Comparison of ENCODE assay signal across 24 mouse cellular contexts in the genomic region with DNA sequence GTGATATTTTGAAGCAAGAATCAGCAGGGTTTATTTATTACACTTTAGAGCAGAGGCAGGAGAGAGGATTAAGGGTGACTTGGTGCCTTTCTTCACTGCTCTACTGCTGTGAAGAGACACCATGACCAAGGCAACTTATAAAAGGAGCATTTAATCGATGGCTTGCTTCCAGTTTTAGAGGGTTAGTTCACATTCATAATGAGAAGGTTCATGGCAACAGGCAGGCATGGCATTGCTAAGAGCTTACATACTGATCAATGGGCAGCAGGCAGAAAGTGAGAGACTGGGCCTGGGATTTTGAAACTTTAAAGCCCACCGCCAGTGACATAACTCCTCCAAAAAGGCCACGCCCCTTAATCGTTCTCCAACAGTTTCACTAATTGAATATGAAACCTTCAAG.
DNase-seq lines count a peak whose midpoint lies in the region; ATAC-seq and TF ChIP-seq lines count a peak whose summit lies in the region.
"Had no signal": no experiment of that assay in that cellular context is flagged by ENCODE, and none has a peak within 500 bp of the region (broad histone marks: within the 10 kb centered on the region; RNA-seq: fewer than 3 reads in every experiment).

No protein-coding gene starts in this region.

- no peaks in the 10 kb centered on the region for H3K9me3 ChIP-seq in forebrain, embryonic 13.5 days (replicated peaks)
- H3K9me3 ChIP-seq in forebrain, embryonic 10.5 days = no peaks in the 10 kb centered on the region
- H3K9me3 ChIP-seq in hindbrain, embryonic 14.5 days (ENCODE audit: control insufficient read depth, low read length) = no peaks in the 10 kb centered on the region
- H3K9me3 ChIP-seq in hindbrain, embryonic 12.5 days (replicated peaks) = no peaks in the 10 kb centered on the region
- no peaks in the 10 kb centered on the region for H3K9me3 ChIP-seq in embryonic facial prominence, embryonic 10.5 days
- H3K9me3 ChIP-seq: heart, embryonic 12.5 days; limb, embryonic 12.5 days; liver, embryonic 15.5 days; lung, embryonic 15.5 days; midbrain, embryonic 12.5 days; neural tube, embryonic 12.5 days had no signal

- no peak overlapping the region for H3K27ac ChIP-seq in forebrain, embryonic 13.5 days
- H3K27ac ChIP-seq in forebrain, embryonic 10.5 days = no peak overlapping the region
- H3K27ac ChIP-seq in hindbrain, embryonic 14.5 days = no peak overlapping the region
- no peak overlapping the region for H3K27ac ChIP-seq in hindbrain, embryonic 12.5 days
- peak overlapping the region; percentile 86 for H3K27ac ChIP-seq in thymus, adult 2 months (ENCODE audit: control insufficient read depth, insufficient read depth, low read length)
- no peak overlapping the region for H3K27ac ChIP-seq in embryonic facial prominence, embryonic 10.5 days (replicated peaks)
- H3K27ac ChIP-seq: heart, adult 2 months; left cerebral cortex, adult 2 months; limb, embryonic 12.5 days; liver, embryonic 15.5 days; lung, embryonic 15.5 days; midbrain, embryonic 12.5 days; neural tube, embryonic 12.5 days had no signal

- ATAC-seq in forebrain, embryonic 13.5 days = 0 out of 2 replicates have a peak, but pooled peaks have one; percentile 33
- ATAC-seq in hindbrain, embryonic 14.5 days (ENCODE audit: low FRiP score) = peak; percentile 31; the same call in 1 of the 2 replicates
- no peak for ATAC-seq in hindbrain, embryonic 12.5 days (ENCODE audit: low FRiP score)

- no peak for TF ChIP-seq CTCF in thymus, adult 2 months (IDR thresholded peaks at IDR 0.05; ENCODE audit: borderline replicate concordance, control insufficient read depth, extremely low read depth, insufficient read depth, low read length, poor library complexity)

- TF ChIP-seq POLR2A in thymus, adult 2 months (IDR thresholded peaks at IDR 0.05; ENCODE audit: control insufficient read depth, extremely low read depth, insufficient read depth, low read length, poor library complexity) = no peak

- no peaks in the 10 kb centered on the region for H3K27me3 ChIP-seq in forebrain, embryonic 13.5 days
- no peaks in the 10 kb centered on the region for H3K27me3 ChIP-seq in forebrain, embryonic 10.5 days (ENCODE audit: poor library complexity, severe bottlenecking)
- no peaks in the 10 kb centered on the region for H3K27me3 ChIP-seq in hindbrain, embryonic 14.5 days (ENCODE audit: control insufficient read depth, insufficient read depth, low read length)
- no peaks in the 10 kb centered on the region for H3K27me3 ChIP-seq in hindbrain, embryonic 12.5 days
- H3K27me3 ChIP-seq in thymus, adult 2 months (ENCODE audit: control insufficient read depth, insufficient read depth, low read length) = no peaks in the 10 kb centered on the region
- H3K27me3 ChIP-seq in embryonic facial prominence, embryonic 10.5 days (replicated peaks; ENCODE audit: low read depth, poor library complexity, severe bottlenecking) = no peaks in the 10 kb centered on the region
- H3K27me3 ChIP-seq: CH12.LX; heart, embryonic 12.5 days; limb, embryonic 12.5 days; liver, embryonic 15.5 days; lung, embryonic 15.5 days; midbrain, embryonic 12.5 days; neural tube, embryonic 12.5 days had no signal

- no peak for DNase-seq in forebrain, embryonic 10.5 days (ENCODE audit: extremely low spot score, low spot score)
- DNase-seq in hindbrain, embryonic 14.5 days (ENCODE audit: low spot score) = no peak
- no peak for DNase-seq in thymus, adult 2 months
- no peak for DNase-seq in thymus, postnatal 25 days
- peak; percentile 11 for DNase-seq in retina, embryonic 14.5 days (ENCODE audit: low spot score)
- no peak for DNase-seq in embryonic facial prominence, embryonic 10.5 days (ENCODE audit: low spot score)
- DNase-seq: adrenal gland, adult 8-10 months; cerebellum, adult 8-10 months; cerebellum, postnatal 25 days; heart, adult 2 months; heart, postnatal 4 days; kidney, adult 11 months; kidney, postnatal 14 days had no signal

- 67% methylated on average over 4 of the region's 4 CpGs for WGBS in forebrain, embryonic 13.5 days
- WGBS in forebrain, embryonic 10.5 days = 89% methylated on average over 4 of the region's 4 CpGs
- WGBS in hindbrain, embryonic 14.5 days = 77% methylated on average over 4 of the region's 4 CpGs
- WGBS in hindbrain, embryonic 12.5 days = 83% methylated on average over 4 of the region's 4 CpGs
- WGBS in thymus, adult 2 months = 96% methylated on average over 4 of the region's 4 CpGs
- 88% methylated on average over 4 of the region's 4 CpGs for WGBS in embryonic facial prominence, embryonic 10.5 days

- no peaks in the 10 kb centered on the region for H3K36me3 ChIP-seq in forebrain, embryonic 13.5 days (ENCODE audit: poor library complexity, severe bottlenecking)
- no peaks in the 10 kb centered on the region for H3K36me3 ChIP-seq in forebrain, embryonic 10.5 days (replicated peaks)
- no peaks in the 10 kb centered on the region for H3K36me3 ChIP-seq in hindbrain, embryonic 14.5 days (replicated peaks; ENCODE audit: control insufficient read depth, insufficient read depth)
- H3K36me3 ChIP-seq in hindbrain, embryonic 12.5 days = no peaks in the 10 kb centered on the region
- H3K36me3 ChIP-seq in thymus, adult 2 months (ENCODE audit: control insufficient read depth, insufficient read depth, low read length) = no peaks in the 10 kb centered on the region
- H3K36me3 ChIP-seq in embryonic facial prominence, embryonic 10.5 days (replicated peaks) = no peaks in the 10 kb centered on the region
- H3K36me3 ChIP-seq: heart, embryonic 12.5 days; limb, embryonic 12.5 days; liver, embryonic 15.5 days; lung, embryonic 15.5 days; midbrain, embryonic 12.5 days; neural tube, embryonic 12.5 days had no signal

- H3K4me2 ChIP-seq in forebrain, embryonic 13.5 days = no peak overlapping the region
- no peak overlapping the region for H3K4me2 ChIP-seq in hindbrain, embryonic 14.5 days (replicated peaks)
- no peak overlapping the region for H3K4me2 ChIP-seq in hindbrain, embryonic 12.5 days (replicated peaks)
- H3K4me2 ChIP-seq: heart, embryonic 12.5 days; limb, embryonic 12.5 days; liver, embryonic 15.5 days; lung, embryonic 15.5 days; midbrain, embryonic 12.5 days; neural tube, embryonic 12.5 days had no signal

- H3K9ac ChIP-seq in forebrain, embryonic 13.5 days = no peak overlapping the region
- H3K9ac ChIP-seq in hindbrain, embryonic 14.5 days = no peak overlapping the region
- no peak overlapping the region for H3K9ac ChIP-seq in hindbrain, embryonic 12.5 days
- H3K9ac ChIP-seq: heart, embryonic 12.5 days; limb, embryonic 12.5 days; liver, embryonic 15.5 days; lung, embryonic 15.5 days; midbrain, embryonic 12.5 days; neural tube, embryonic 12.5 days had no signal

- H3K4me1 ChIP-seq in forebrain, embryonic 13.5 days = peaks cover 9% of the 10 kb centered on the region
- peaks cover 17% of the 10 kb centered on the region for H3K4me1 ChIP-seq in forebrain, embryonic 10.5 days
- H3K4me1 ChIP-seq in hindbrain, embryonic 14.5 days (replicated peaks; ENCODE audit: control insufficient read depth, insufficient read depth, low read length) = 0 out of 2 replicates have a peak, but pooled peaks cover 6% of the 10 kb centered on the region
- peaks cover 4% of the 10 kb centered on the region; the same call in 1 of the 2 replicates for H3K4me1 ChIP-seq in hindbrain, embryonic 12.5 days
- peaks cover 42% of the 10 kb centered on the region for H3K4me1 ChIP-seq in thymus, adult 2 months (replicated peaks; ENCODE audit: control insufficient read depth, insufficient read depth, low read length)
- no peaks in the 10 kb centered on the region for H3K4me1 ChIP-seq in embryonic facial prominence, embryonic 10.5 days
- H3K4me1 ChIP-seq: heart, embryonic 12.5 days; limb, embryonic 12.5 days; liver, embryonic 15.5 days; lung, embryonic 15.5 days; neural tube, embryonic 12.5 days had no signal

- H3K4me3 ChIP-seq in forebrain, embryonic 13.5 days = no peak overlapping the region
- H3K4me3 ChIP-seq in forebrain, embryonic 10.5 days = no peak overlapping the region
- no peak overlapping the region for H3K4me3 ChIP-seq in hindbrain, embryonic 14.5 days (replicated peaks; ENCODE audit: low read length)
- H3K4me3 ChIP-seq in hindbrain, embryonic 12.5 days = no peak overlapping the region
- no peak overlapping the region for H3K4me3 ChIP-seq in thymus, adult 2 months (ENCODE audit: control insufficient read depth, insufficient read depth, low read length)
- no peak overlapping the region for H3K4me3 ChIP-seq in embryonic facial prominence, embryonic 10.5 days
- H3K4me3 ChIP-seq: heart, adult 2 months; heart, embryonic 12.5 days; left cerebral cortex, adult 2 months; limb, embryonic 12.5 days; liver, embryonic 15.5 days; lung, embryonic 15.5 days; midbrain, embryonic 12.5 days; myocyte; neural tube, embryonic 12.5 days had no signal
